Mouse (Mus musculus): Measurements from ENCODE around the gene Cops2. TPM values are rescaled to one million over a fixed set of nuclear protein-coding genes. Genes with fewer than 3 reads are reported as not detected.

The Cops2 gene
- polyA plus RNA-seq, 1 experiment from 2014 or later, result 120 TPM

DNA sequence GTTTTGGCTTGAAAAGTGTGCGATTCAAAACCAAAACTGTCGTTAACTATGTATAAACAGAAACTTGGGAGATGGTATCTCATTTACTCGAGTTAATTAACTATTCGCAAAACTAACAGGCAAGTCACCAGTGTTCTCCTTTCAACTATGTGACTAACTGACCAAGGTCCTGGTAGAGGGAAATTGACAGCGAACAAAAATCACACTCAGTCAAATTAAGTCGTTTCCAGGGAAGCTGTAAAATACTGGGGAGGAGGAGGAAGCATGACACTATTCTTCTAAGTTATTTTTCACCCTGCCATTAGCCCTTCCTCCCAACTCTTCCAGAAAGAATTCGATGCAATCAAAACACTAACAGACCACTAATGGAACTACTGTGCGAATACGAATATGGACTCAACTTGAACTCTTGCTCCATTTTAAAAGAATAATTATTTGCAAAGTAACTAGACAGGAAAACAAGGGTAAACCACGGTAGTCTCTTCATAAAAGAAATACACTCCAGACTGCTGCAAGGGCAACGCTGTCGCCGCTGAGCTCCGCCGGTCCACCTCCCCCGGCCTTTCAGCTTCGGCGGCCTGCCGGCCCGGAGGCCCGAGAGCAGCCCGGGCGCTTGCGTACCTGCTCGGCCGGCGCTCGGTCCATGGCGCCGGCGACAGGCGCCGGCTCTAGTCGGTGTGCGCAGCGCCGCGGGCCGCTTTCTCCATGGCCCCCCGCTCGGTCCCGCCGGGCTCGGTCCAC is 76.8 kb downstream of the Cops2 start:
- Histone ChIP-seq H3K9ac (ENCODE audit: low read length) (peak overlapping the region; percentile 89), H3K9me3 (ENCODE audit: control insufficient read depth, low read length) (no peaks in the 10 kb centered on the region), H3K4me1 (ENCODE audit: control insufficient read depth, insufficient read depth, low read length) (peaks cover 12% of the 10 kb centered on the region), H3K27me3 (ENCODE audit: control insufficient read depth, insufficient read depth, low read length) (no peaks in the 10 kb centered on the region), H3K36me3 (ENCODE audit: control insufficient read depth, insufficient read depth, low read length) (0 out of 2 replicates have a peak, but pooled peaks cover 2% of the 10 kb centered on the region), H3K4me2 (peak overlapping the region; percentile 70), H3K27ac (ENCODE audit: low read depth, low read length) (peak overlapping the region; percentile 52), H3K4me3 (ENCODE audit: low read depth, low read length) (peak overlapping the region; percentile 88)
- peak; percentile 25; the same call in 1 of the 2 replicates for ATAC-seq (ENCODE audit: low FRiP score)
- peak; percentile 89 for DNase-seq (ENCODE audit: low spot score, missing footprints)
- 4% methylated on average over 43 of the region's 44 CpGs for WGBS

DNA sequence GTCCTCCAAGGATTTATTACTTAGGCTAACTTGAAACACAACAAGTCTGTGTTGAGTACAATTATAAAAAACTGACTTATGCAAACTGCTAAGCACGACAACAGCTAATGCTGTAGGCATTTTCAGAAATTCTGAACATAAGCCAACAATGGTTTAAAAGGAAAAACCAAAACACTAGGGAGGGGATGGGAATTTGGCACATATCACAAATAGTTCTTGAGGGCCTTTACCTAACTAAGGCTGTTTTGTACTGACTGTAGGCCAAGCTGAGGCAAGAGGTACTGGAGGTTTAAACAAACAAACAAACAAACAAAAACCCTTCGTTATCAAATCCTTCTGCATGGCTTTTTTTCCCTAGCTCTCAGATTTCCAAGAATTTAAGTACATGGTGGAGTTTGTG is 77.9 kb downstream of the Cops2 start:
- 83% methylated on average over 2 of the region's 2 CpGs for WGBS

More for the DNA sequence above, 77.9 kb downstream of the Cops2 start:
- no peak overlapping the region for H3K27ac ChIP-seq (ENCODE audit: low read depth, low read length)
- no peak overlapping the region for H3K4me3 ChIP-seq (ENCODE audit: low read depth, low read length)
- H3K4me1 ChIP-seq (ENCODE audit: control insufficient read depth, insufficient read depth, low read length), result peaks cover 12% of the 10 kb centered on the region
- DNase-seq (ENCODE audit: low spot score, missing footprints) (no peak), ATAC-seq (ENCODE audit: low FRiP score) (no peak)
- H3K9ac ChIP-seq (ENCODE audit: low read length), result no peak overlapping the region
- no peaks in the 10 kb centered on the region for H3K9me3 ChIP-seq (ENCODE audit: control insufficient read depth, low read length)
- H3K36me3 ChIP-seq (ENCODE audit: control insufficient read depth, insufficient read depth, low read length), result 0 out of 2 replicates have a peak, but pooled peaks cover 2% of the 10 kb centered on the region
- H3K4me2 ChIP-seq, result no peak overlapping the region
- H3K27me3 ChIP-seq (ENCODE audit: control insufficient read depth, insufficient read depth, low read length), result no peaks in the 10 kb centered on the region

Other genes with a start within 250 kb of the Cops2 start
- gene Cep152, start 234.0 kb downstream of the Cops2 start, polyA plus RNA-seq (2014; fragmentation: Nextera tagmentation; extraction: Ambion mirVana), result 7.3 and 8.2 TPM in 2 replicates
- gene Eid1, start 186.0 kb downstream of the Cops2 start, polyA plus RNA-seq (2014; fragmentation: Nextera tagmentation; extraction: Ambion mirVana), result 281 and 308 TPM in 2 replicates
- gene Shc4, start 135.0 kb downstream of the Cops2 start, polyA plus RNA-seq (2014; fragmentation: Nextera tagmentation; extraction: Ambion mirVana), result 0.82 and 0.92 TPM in 2 replicates
- 24.8 and 28.9 TPM in 2 replicates for gene Secisbp2l, start 76.3 kb downstream of the Cops2 start, polyA plus RNA-seq (2014; fragmentation: Nextera tagmentation; extraction: Ambion mirVana)
- gene Galk2, start within 50 bp of the Cops2 start, polyA plus RNA-seq (2014; fragmentation: Nextera tagmentation; extraction: Ambion mirVana), result 26.9 and 33.9 TPM in 2 replicates
- 0.37 and 0.57 TPM in 2 replicates for gene Fgf7, start 175.5 kb upstream of the Cops2 start, polyA plus RNA-seq (2014; fragmentation: Nextera tagmentation; extraction: Ambion mirVana)